8 mouse cellular contexts compared by ENCODE assay signal in the genomic region with DNA sequence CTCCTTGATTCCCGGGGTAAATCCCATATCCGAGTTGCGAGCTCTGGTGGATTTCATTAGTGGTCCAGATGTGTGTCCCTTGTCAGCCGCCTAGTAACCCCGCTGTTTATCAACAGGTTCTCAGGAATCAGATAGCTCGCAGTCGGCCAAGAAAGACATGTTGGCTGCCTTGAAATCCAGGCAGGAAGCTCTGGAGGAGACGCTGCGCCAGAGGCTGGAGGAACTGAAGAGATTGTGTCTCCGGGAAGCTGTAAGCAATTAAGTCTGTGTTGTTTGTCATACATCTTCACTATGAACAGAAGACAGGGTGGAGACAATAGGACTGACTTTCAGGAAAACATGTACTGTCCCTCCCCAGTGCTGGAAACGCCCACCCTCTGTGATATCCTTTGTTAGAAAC.
DNase-seq lines count a peak whose midpoint lies in the region; ATAC-seq and TF ChIP-seq lines count a peak whose summit lies in the region.

No protein-coding gene starts in this region.

- peaks cover 47% of the 10 kb centered on the region for H3K36me3 ChIP-seq in embryonic facial prominence, embryonic 13.5 days
- H3K36me3 ChIP-seq in intestine, postnatal 0 days (ENCODE audit: control insufficient read depth, insufficient read depth): peaks cover 21% of the 10 kb centered on the region
- H3K36me3 ChIP-seq in lung, embryonic 15.5 days: peaks cover 34% of the 10 kb centered on the region

- TF ChIP-seq CTCF in intestine, postnatal 0 days (IDR thresholded peaks at IDR 0.05; ENCODE audit: low read depth): no peak

- H3K27me3 ChIP-seq in embryonic facial prominence, embryonic 13.5 days: no peaks in the 10 kb centered on the region
- H3K27me3 ChIP-seq in intestine, postnatal 0 days (replicated peaks; ENCODE audit: control insufficient read depth, insufficient read depth, low read length): no peaks in the 10 kb centered on the region
- no peaks in the 10 kb centered on the region for H3K27me3 ChIP-seq in lung, embryonic 15.5 days

- WGBS in embryonic facial prominence, embryonic 13.5 days: 13% methylated on average over 11 of the region's 11 CpGs
- 60% methylated on average over 11 of the region's 11 CpGs for WGBS in intestine, postnatal 0 days
- WGBS in lung, embryonic 15.5 days: 64% methylated on average over 11 of the region's 11 CpGs

- no peak overlapping the region for H3K4me3 ChIP-seq in embryonic facial prominence, embryonic 13.5 days
- H3K4me3 ChIP-seq in intestine, postnatal 0 days (ENCODE audit: low read depth, low read length): no peak overlapping the region
- H3K4me3 ChIP-seq in lung, embryonic 15.5 days: no peak overlapping the region

- H3K4me1 ChIP-seq in embryonic facial prominence, embryonic 13.5 days: peaks cover 68% of the 10 kb centered on the region
- H3K4me1 ChIP-seq in intestine, postnatal 0 days (replicated peaks; ENCODE audit: control insufficient read depth, insufficient read depth, low read length): 0 out of 2 replicates have a peak, but pooled peaks cover 5% of the 10 kb centered on the region
- peaks cover 22% of the 10 kb centered on the region for H3K4me1 ChIP-seq in lung, embryonic 15.5 days

- peak overlapping the region; percentile 96 for H3K27ac ChIP-seq in embryonic facial prominence, embryonic 13.5 days
- H3K27ac ChIP-seq in intestine, postnatal 0 days (ENCODE audit: low read depth, low read length): peak overlapping the region; percentile 15; the same call in 1 of the 2 replicates
- H3K27ac ChIP-seq in lung, embryonic 15.5 days: peak overlapping the region; percentile 83

- DNase-seq in embryo, embryonic 11 days: peak; percentile 35
- DNase-seq in embryo, embryonic 10 days (ENCODE audit: low spot score): no peak
- DNase-seq in layer of hippocampus, postnatal 36 days: no peak
- no peak for DNase-seq in cerebellum, adult 11-12 months
- no peak for DNase-seq in right cerebral cortex, postnatal 10 days (ENCODE audit: low spot score in 2 of 2)

- no peak overlapping the region for H3K4me2 ChIP-seq in embryonic facial prominence, embryonic 13.5 days
- no peak overlapping the region for H3K4me2 ChIP-seq in intestine, postnatal 0 days (replicated peaks; ENCODE audit: low read depth)
- no peak overlapping the region for H3K4me2 ChIP-seq in lung, embryonic 15.5 days

- ATAC-seq in embryonic facial prominence, embryonic 13.5 days (ENCODE audit: insufficient number of reproducible peaks, insufficient read depth, low FRiP score, low TSS enrichment, low read depth): no peak
- no peak for ATAC-seq in intestine, postnatal 0 days
- ATAC-seq in lung, embryonic 15.5 days (ENCODE audit: borderline replicate concordance, extremely low read depth, low FRiP score, low TSS enrichment): no peak

- H3K9me3 ChIP-seq in embryonic facial prominence, embryonic 13.5 days: no peaks in the 10 kb centered on the region
- H3K9me3 ChIP-seq in intestine, postnatal 0 days (ENCODE audit: control insufficient read depth): no peaks in the 10 kb centered on the region
- no peaks in the 10 kb centered on the region for H3K9me3 ChIP-seq in lung, embryonic 15.5 days

- H3K9ac ChIP-seq in embryonic facial prominence, embryonic 13.5 days: no peak overlapping the region
- H3K9ac ChIP-seq in intestine, postnatal 0 days (ENCODE audit: low read depth, low read length): no peak overlapping the region
- no peak overlapping the region for H3K9ac ChIP-seq in lung, embryonic 15.5 days

Comparison
In these comparisons a context has a peak if more than half of its experiments do, and no peak if none do; other contexts are left out.
1. H3K27ac ChIP-seq: peak in every context shown above with its lines; median percentile 96 in embryonic facial prominence, embryonic 13.5 days; 83 in lung, embryonic 15.5 days; 15 in intestine, postnatal 0 days.